Mouse (Mus musculus) brain, embryonic 14.5 days (tissue): Measurements from ENCODE around the gene Zfp978.
"Not testable (repeated sequence)": the region's sequence is repeated elsewhere in the genome, so short reads cannot be mapped to it uniquely, and the experiment has no call there.

Experiments used
- CTCF ChIP-seq: fragments of 200-500 bp; IDR thresholded peaks from 2 replicates; pipeline ENCODE4 v1.5.1; 2012; ENCODE audit warnings: inconsistent platforms, mild to moderate bottlenecking, moderate library complexity, borderline replicate concordance; ENCODE audit not compliant: insufficient read depth, insufficient read length; ENCODE audit errors: extremely low read depth
- POLR2A ChIP-seq: fragments of 200-500 bp; IDR thresholded peaks from 2 replicates; pipeline ENCODE4 v1.6.1; 2012; ENCODE audit warnings: mild to moderate bottlenecking, inconsistent platforms, borderline replicate concordance; ENCODE audit not compliant: poor library complexity, insufficient read depth, insufficient read length, severe bottlenecking; ENCODE audit errors: extremely low read depth

DNA sequence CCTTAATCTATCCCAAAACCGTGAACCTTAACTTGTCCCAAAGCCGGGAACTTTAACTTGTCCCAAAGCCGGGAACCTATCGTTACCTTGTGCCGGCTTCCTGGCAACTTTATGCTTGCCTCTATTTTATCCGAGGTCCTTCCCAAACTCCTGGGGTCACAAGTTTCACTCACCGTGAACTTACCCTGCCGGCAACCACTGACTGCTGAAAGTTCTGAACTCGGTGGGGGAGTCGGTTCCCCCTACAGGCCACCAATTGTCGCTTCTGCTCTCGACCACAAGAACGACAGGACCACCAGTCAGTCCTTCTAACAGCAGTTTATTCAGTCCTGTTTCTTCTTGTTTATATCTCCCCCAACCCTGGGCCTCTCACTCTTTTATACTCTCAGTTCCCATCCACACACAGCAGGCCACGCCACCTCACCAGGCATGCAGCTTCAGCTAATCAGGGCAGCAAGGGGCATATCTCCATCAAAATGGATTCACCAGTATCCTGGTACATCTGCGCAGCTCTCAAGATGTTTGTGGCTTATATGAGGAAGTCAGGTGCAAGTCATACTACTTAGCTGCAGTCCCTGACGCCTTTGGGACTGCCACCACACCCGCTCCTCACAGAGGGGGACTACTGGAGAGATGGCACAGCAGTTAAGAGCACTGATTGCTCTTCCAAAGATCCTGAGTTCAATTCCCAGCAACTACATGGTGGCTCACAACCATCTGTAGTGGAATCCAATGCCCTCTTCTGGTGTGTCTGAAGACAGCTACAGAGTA is 40.8 kb downstream of the Zfp978 start:
- not testable (repeated sequence) for TF ChIP-seq POLR2A, CTCF
